Mouse (Mus musculus) kidney, embryonic 15.5 days (tissue): Measurements from ENCODE around the gene Cdk4. TPM values are rescaled to one million over a fixed set of nuclear protein-coding genes. Genes with fewer than 3 reads are reported as not detected.
"Not testable (repeated sequence)": the region's sequence is repeated elsewhere in the genome, so short reads cannot be mapped to it uniquely, and the experiment has no call there.

ENCODE experiments used
- ATAC-seq: fragments of 200-750 bp; cut with Nextera tagmentation; replicated peaks from 2 replicates; pipeline ENCODE4 v1.8.0; 2017; ENCODE audit warnings: moderate TSS enrichment; ENCODE audit not compliant: low FRiP score
- H3K27ac ChIP-seq: fragments of 300-500 bp; sonication (generic); 2 replicates; pipeline ENCODE4 v1.5.1; 2015; ENCODE audit warnings: mild to moderate bottlenecking, inconsistent platforms
- H3K27me3 ChIP-seq: fragments of 300-500 bp; sonication (generic); 2 replicates; pipeline ENCODE4 v1.6.1; 2015; ENCODE audit warnings: inconsistent platforms
- H3K36me3 ChIP-seq: fragments of 300-500 bp; sonication (generic); 2 replicates; pipeline ENCODE4 v1.6.1; 2015; ENCODE audit warnings: inconsistent platforms
- H3K4me1 ChIP-seq: fragments of 300-500 bp; sonication (generic); 2 replicates; pipeline ENCODE4 v1.6.1; 2015; ENCODE audit warnings: inconsistent platforms
- H3K4me2 ChIP-seq: fragments of 300-500 bp; sonication (generic); 2 replicates; pipeline ENCODE4 v1.6.1; 2015; ENCODE audit warnings: moderate library complexity, mild to moderate bottlenecking, inconsistent platforms
- H3K4me3 ChIP-seq: fragments of 300-500 bp; sonication (generic); replicated peaks from 2 replicates; pipeline ENCODE4 v1.5.1; 2015; ENCODE audit warnings: mild to moderate bottlenecking, inconsistent platforms
- H3K9ac ChIP-seq: fragments of 300-500 bp; sonication (generic); 2 replicates; pipeline ENCODE4 v1.6.1; 2015; ENCODE audit warnings: mild to moderate bottlenecking, inconsistent platforms
- H3K9me3 ChIP-seq: fragments of 300-500 bp; sonication (generic); replicated peaks from 2 replicates; pipeline ENCODE4 v1.6.1; 2016; ENCODE audit warnings: inconsistent platforms
- WGBS: fragments of 180-500 bp; shearing (Covaris S2); methylation state at CpG from one replicate; pipeline ENCODE4 v1.1.7; 2015; ENCODE audit warnings: mixed read lengths; 5-methylcytosine and 5-hydroxymethylcytosine counted together
- polyA plus RNA-seq: library from polyadenylated mRNA; unstranded; fragments of >200 nt; fragmentation: Nextera tagmentation; extraction: Ambion mirVana; gene quantifications from 2 replicates; pipeline ENCODE4 v1.2.1, GENCODE M21; 2015

Gene Cdk4
- polyA plus RNA-seq, 1 experiment from 2014 or later = 1,852 TPM

GRCm38 (mm10) chr10:127069281-127070189 is 6.2 kb downstream of the Cdk4 start:
- peak overlapping the region; percentile 89 for H3K4me2 ChIP-seq
- peaks cover 39% of the 10 kb centered on the region for H3K4me1 ChIP-seq
- H3K9me3 ChIP-seq = no peaks in the 10 kb centered on the region
- WGBS = 5% methylated on average over 30 of the region's 30 CpGs
- H3K4me3 ChIP-seq = peak overlapping the region; percentile 58
- no peaks in the 10 kb centered on the region; the same call in 1 of the 2 replicates for H3K27me3 ChIP-seq
- ATAC-seq = peak; percentile 59
- peak overlapping the region; percentile 63 for H3K9ac ChIP-seq
- peaks cover 44% of the 10 kb centered on the region for H3K36me3 ChIP-seq
- peak overlapping the region; percentile 92 for H3K27ac ChIP-seq

- ATAC-seq = peak; percentile 91
- Histone ChIP-seq H3K4me1 (peaks cover 30% of the 10 kb centered on the region), H3K9ac (peak within 1 kb of the TSS; percentile 66), H3K9me3 (no peaks in the 10 kb centered on the region), H3K27ac (peak within 1 kb of the TSS; percentile 92), H3K4me3 (peak within 1 kb of the TSS; percentile 58), H3K4me2 (peak within 1 kb of the TSS; percentile 89), H3K27me3 (peaks cover 6% of the 10 kb centered on the region; the same call in 1 of the 2 replicates), H3K36me3 (peaks cover 34% of the 10 kb centered on the region)
- WGBS = 1% methylated on average over 36 of the region's 36 CpGs
Measured at GRCm38 (mm10) chr10:127070190-127071121, 7.1 kb downstream of the Cdk4 start, which contains the start of gene Tspan31. Tspan31 (minus strand) TSS chr10:127070264.

- Histone ChIP-seq H3K27ac (no peak overlapping the region), H3K36me3 (peaks cover 27% of the 10 kb centered on the region), H3K9me3 (no peaks in the 10 kb centered on the region), H3K4me1 (peaks cover 25% of the 10 kb centered on the region), H3K27me3 (peaks cover 13% of the 10 kb centered on the region), H3K9ac (peak overlapping the region; percentile 66; the same call in 1 of the 2 replicates), H3K4me2 (peak overlapping the region; percentile 89), H3K4me3 (peak overlapping the region; percentile 58)
- WGBS = 76% methylated on average over 9 of the region's 9 CpGs
- ATAC-seq = no peak
Measured at GRCm38 (mm10) chr10:127071203-127071602, 7.9 kb downstream of the Cdk4 start.

- not testable (repeated sequence) for ATAC-seq, H3K9ac ChIP-seq
- 85% methylated on average over 4 of the region's 4 CpGs for WGBS
Measured at GRCm38 (mm10) chr10:127072270-127072669, 8.9 kb downstream of the Cdk4 start.

GRCm38 (mm10) chr10:127072969-127073368 is 9.6 kb downstream of the Cdk4 start:
- WGBS = 66% methylated on average over 2 of the region's 2 CpGs

More at GRCm38 (mm10) chr10:127072270-127072669, 8.9 kb downstream of the Cdk4 start:
- Histone ChIP-seq H3K36me3 (peaks cover 16% of the 10 kb centered on the region), H3K27me3 (peaks cover 24% of the 10 kb centered on the region), H3K4me1 (peaks cover 25% of the 10 kb centered on the region)
- not testable (repeated sequence) for H3K27ac ChIP-seq, H3K4me2 ChIP-seq, H3K9me3 ChIP-seq, H3K4me3 ChIP-seq

GRCm38 (mm10) chr10:127073981-127074380 is 10.6 kb downstream of the Cdk4 start:
- Histone ChIP-seq H3K4me1 (peaks cover 26% of the 10 kb centered on the region), H3K27me3 (peaks cover 41% of the 10 kb centered on the region), H3K27ac (no peak overlapping the region), H3K4me2 (no peak overlapping the region), H3K36me3 (no peaks in the 10 kb centered on the region; the same call in 1 of the 2 replicates), H3K9ac (no peak overlapping the region), H3K4me3 (no peak overlapping the region), H3K9me3 (no peaks in the 10 kb centered on the region)
- WGBS = 84% methylated on average over 1 of the region's 1 CpGs
- ATAC-seq = no peak

More at GRCm38 (mm10) chr10:127072969-127073368, 9.6 kb downstream of the Cdk4 start:
- not testable (repeated sequence) for H3K9ac ChIP-seq, H3K9me3 ChIP-seq, ATAC-seq, H3K4me3 ChIP-seq, H3K4me2 ChIP-seq, H3K27ac ChIP-seq, H3K36me3 ChIP-seq
- Histone ChIP-seq H3K27me3 (peaks cover 31% of the 10 kb centered on the region), H3K4me1 (peaks cover 26% of the 10 kb centered on the region)

GRCm38 (mm10) chr10:127075080-127075479 is 11.7 kb downstream of the Cdk4 start, which contains the start of gene Agap2:
Agap2 (plus strand) TSS chr10:127075284.
- Histone ChIP-seq H3K4me1 (peaks cover 30% of the 10 kb centered on the region), H3K27ac (no peak within 1 kb of the TSS), H3K9ac (no peak within 1 kb of the TSS), H3K9me3 (no peaks in the 10 kb centered on the region), H3K27me3 (peaks cover 52% of the 10 kb centered on the region), H3K4me3 (no peak within 1 kb of the TSS), H3K4me2 (no peak within 1 kb of the TSS), H3K36me3 (no peaks in the 10 kb centered on the region)
- ATAC-seq = no peak
- 63% methylated on average over 9 of the region's 9 CpGs for WGBS

GRCm38 (mm10) chr10:127075651-127076050 is 12.3 kb downstream of the Cdk4 start:
- Histone ChIP-seq H3K4me2 (no peak overlapping the region), H3K4me1 (peaks cover 36% of the 10 kb centered on the region), H3K36me3 (no peaks in the 10 kb centered on the region), H3K4me3 (no peak overlapping the region), H3K27ac (no peak overlapping the region), H3K9ac (no peak overlapping the region), H3K9me3 (no peaks in the 10 kb centered on the region), H3K27me3 (peaks cover 58% of the 10 kb centered on the region)
- WGBS = 64% methylated on average over 8 of the region's 8 CpGs
- ATAC-seq = no peak

- 34% methylated on average over 4 of the region's 4 CpGs for WGBS
- ATAC-seq = no peak
- H3K27me3 ChIP-seq = peaks cover 62% of the 10 kb centered on the region
- H3K36me3 ChIP-seq = no peaks in the 10 kb centered on the region
- no peaks in the 10 kb centered on the region for H3K9me3 ChIP-seq
- no peak overlapping the region for H3K27ac ChIP-seq
- H3K9ac ChIP-seq = no peak overlapping the region
- no peak overlapping the region for H3K4me3 ChIP-seq
- no peak overlapping the region for H3K4me2 ChIP-seq
- H3K4me1 ChIP-seq = peaks cover 36% of the 10 kb centered on the region
Measured at GRCm38 (mm10) chr10:127076082-127076481, 12.7 kb downstream of the Cdk4 start.

- Histone ChIP-seq H3K9ac (no peak overlapping the region), H3K4me1 (peaks cover 46% of the 10 kb centered on the region), H3K4me2 (no peak overlapping the region), H3K27me3 (peaks cover 76% of the 10 kb centered on the region), H3K9me3 (no peaks in the 10 kb centered on the region), H3K4me3 (no peak overlapping the region), H3K27ac (no peak overlapping the region), H3K36me3 (no peaks in the 10 kb centered on the region)
- no peak for ATAC-seq
- 6% methylated on average over 10 of the region's 10 CpGs for WGBS
Measured at GRCm38 (mm10) chr10:127077515-127077914, 14.2 kb downstream of the Cdk4 start.

GRCm38 (mm10) chr10:127078001-127078676 is 14.8 kb downstream of the Cdk4 start:
- Histone ChIP-seq H3K4me2 (peak overlapping the region; percentile 93), H3K36me3 (no peaks in the 10 kb centered on the region), H3K9ac (no peak overlapping the region), H3K27ac (no peak overlapping the region), H3K4me1 (peaks cover 47% of the 10 kb centered on the region), H3K4me3 (peak overlapping the region; percentile 53), H3K27me3 (peaks cover 82% of the 10 kb centered on the region), H3K9me3 (no peaks in the 10 kb centered on the region)
- no peak for ATAC-seq
- 4% methylated on average over 12 of the region's 12 CpGs for WGBS
